Mouse (Mus musculus): ENCODE data around the gene Cxxc4.

GRCm38 (mm10) chr3:134258715-134259114 is 22.4 kb downstream of the Cxxc4 start:
- no peak for TF ChIP-seq CTCF (IDR thresholded peaks at IDR 0.05; ENCODE audit: low read depth)
- TF ChIP-seq EP300 (optimal IDR thresholded peaks at IDR 0.05) = no peak
